Mouse (Mus musculus) neural tube, embryonic 13.5 days (tissue): ENCODE measurements around the gene Rnf215. TPM values are rescaled to one million over a fixed set of nuclear protein-coding genes. Genes with fewer than 3 reads are reported as not detected.
A peak's percentile ranks its signal among the peaks of the same experiment; 100 is the strongest.

Experiments
- ATAC-seq: fragments of 200-750 bp; cut with Nextera tagmentation; 2 replicates; pipeline ENCODE4 v1.8.0; 2017; ENCODE audit warnings: low read depth, mild to moderate bottlenecking, moderate TSS enrichment, moderate library complexity
- H3K27ac ChIP-seq: fragments of 300-500 bp; sonication (generic); replicated peaks from 2 replicates; pipeline ENCODE4 v1.5.1; 2015; ENCODE audit warnings: moderate library complexity, mild to moderate bottlenecking, inconsistent platforms
- H3K27me3 ChIP-seq: fragments of 300-500 bp; sonication (generic); 2 replicates; pipeline ENCODE4 v1.6.1; 2015; ENCODE audit warnings: mild to moderate bottlenecking, inconsistent platforms
- H3K36me3 ChIP-seq: fragments of 300-500 bp; sonication (generic); 2 replicates; pipeline ENCODE4 v1.6.1; 2015; ENCODE audit warnings: mild to moderate bottlenecking, inconsistent platforms
- H3K4me1 ChIP-seq: fragments of 300-500 bp; sonication (generic); replicated peaks from 2 replicates; pipeline ENCODE4 v1.6.1; 2015; ENCODE audit warnings: inconsistent platforms
- H3K4me2 ChIP-seq: fragments of 300-500 bp; sonication (generic); 2 replicates; pipeline ENCODE4 v1.6.1; 2015; ENCODE audit warnings: inconsistent platforms, mild to moderate bottlenecking, moderate library complexity
- H3K4me3 ChIP-seq: fragments of 300-500 bp; sonication (generic); 2 replicates; pipeline ENCODE4 v1.5.1; 2015; ENCODE audit warnings: mild to moderate bottlenecking, inconsistent platforms
- H3K9ac ChIP-seq: fragments of 300-500 bp; sonication (generic); 2 replicates; pipeline ENCODE4 v1.6.1; 2015; ENCODE audit warnings: moderate library complexity, mild to moderate bottlenecking, inconsistent platforms
- H3K9me3 ChIP-seq: fragments of 300-500 bp; sonication (generic); 2 replicates; pipeline ENCODE4 v1.6.1; 2016; ENCODE audit warnings: inconsistent platforms
- WGBS: fragments of 180-500 bp; shearing (Covaris S2); methylation state at CpG from one replicate; pipeline ENCODE4 v1.1.7; 2015; 5-methylcytosine and 5-hydroxymethylcytosine counted together
- polyA plus RNA-seq: library from polyadenylated mRNA; unstranded; fragments of >200 nt; fragmentation: Nextera tagmentation; extraction: Ambion mirVana; gene quantifications from 2 replicates; pipeline ENCODE4 v1.2.1, GENCODE M21; 2015

The Rnf215 gene
- polyA plus RNA-seq, 1 experiment from 2014 or later, result 43.7 TPM

- Histone ChIP-seq H3K27me3 (no peaks in the 10 kb centered on the region), H3K4me3 (no peak overlapping the region), H3K36me3 (peaks cover 4% of the 10 kb centered on the region; the same call in 1 of the 2 replicates), H3K27ac (no peak overlapping the region), H3K9me3 (no peaks in the 10 kb centered on the region), H3K9ac (no peak overlapping the region), H3K4me2 (no peak overlapping the region), H3K4me1 (peaks cover 16% of the 10 kb centered on the region)
- 73% methylated on average over 5 of the region's 5 CpGs for WGBS
- ATAC-seq, result no peak
Measured at GRCm38 (mm10) chr11:4155641-4156040, 20.6 kb downstream of the Rnf215 start.

DNA sequence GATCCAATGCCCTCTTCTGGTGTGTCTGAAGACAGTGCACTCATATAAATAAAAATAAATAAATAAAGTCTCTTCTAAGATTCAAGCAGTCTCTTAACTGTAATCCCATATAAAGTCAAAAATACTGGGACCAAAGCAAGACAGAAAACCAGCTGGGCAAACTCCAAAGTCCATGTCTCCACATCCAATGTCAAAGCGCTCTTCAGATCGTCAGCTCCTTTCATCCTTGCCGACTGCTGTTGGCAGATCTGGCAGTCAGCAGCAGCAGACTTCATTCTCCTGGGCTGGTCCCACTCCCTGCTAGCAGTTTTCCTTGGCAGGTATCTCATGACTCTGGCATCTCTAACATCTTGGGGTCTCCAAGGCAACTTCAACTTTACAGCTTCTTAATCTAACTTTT is 23.7 kb downstream of the Rnf215 start:
- H3K4me1 ChIP-seq, result peaks cover 44% of the 10 kb centered on the region
- WGBS, result 94% methylated on average over 3 of the region's 3 CpGs

DNA sequence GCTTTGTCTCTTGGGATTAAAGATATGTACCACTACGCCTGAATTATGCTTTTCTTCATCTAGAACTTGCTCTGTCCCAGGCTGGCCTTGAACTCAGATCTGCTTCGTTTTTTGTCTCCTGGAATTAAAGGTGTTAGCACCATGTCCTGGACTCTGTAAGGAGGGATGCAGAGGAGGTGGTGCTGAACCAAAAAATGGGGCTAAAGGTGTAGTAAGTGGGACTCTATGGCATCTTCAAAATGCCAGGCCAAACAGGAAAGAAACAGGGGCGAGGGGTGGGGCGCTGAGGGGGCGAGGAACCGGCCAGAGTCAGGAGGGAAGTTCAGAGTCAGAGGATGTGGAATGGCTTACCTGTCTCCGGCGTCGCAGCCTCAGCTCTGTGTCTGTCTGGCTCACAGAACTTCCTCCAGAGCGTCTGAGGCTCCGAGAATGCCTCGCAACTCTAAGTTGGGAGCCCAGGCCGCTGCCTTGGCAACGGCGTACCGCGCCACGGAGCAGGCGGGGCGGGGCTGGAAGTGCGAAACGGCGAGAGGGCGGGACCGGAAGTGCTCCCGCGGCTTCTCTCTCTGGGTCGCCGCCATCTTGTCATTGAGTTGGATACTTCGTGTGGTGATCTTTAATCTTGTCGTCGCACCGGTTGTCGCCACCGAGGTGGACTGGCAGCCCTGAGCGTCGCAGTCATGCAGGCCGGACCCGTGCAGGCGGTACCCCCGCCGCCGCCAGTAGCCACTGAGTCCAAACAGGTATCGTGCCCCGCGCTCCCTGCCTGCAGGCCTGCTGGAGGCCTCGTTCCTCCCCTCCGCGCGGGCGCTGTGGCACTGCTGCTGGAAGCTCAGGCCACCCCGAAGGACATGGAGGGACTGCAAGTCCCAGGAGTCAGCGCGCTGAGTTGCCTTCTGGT is 25.1 kb downstream of the Rnf215 start, which contains the start of the genes Ccdc157 and Sf3a1:
Gene Ccdc157, minus strand, starts transcription at position 486 of the 901 bp plus-strand sequence.
Gene Sf3a1, plus strand, starts transcription at position 543 of the 901 bp plus-strand sequence.
- Histone ChIP-seq H3K9ac (peak within 1 kb of the TSS; percentile 88), H3K36me3 (peaks cover 38% of the 10 kb centered on the region), H3K4me1 (peaks cover 57% of the 10 kb centered on the region), H3K9me3 (no peaks in the 10 kb centered on the region), H3K4me3 (peak within 1 kb of the TSS; percentile 92), H3K4me2 (peak within 1 kb of the TSS; percentile 99), H3K27me3 (no peaks in the 10 kb centered on the region), H3K27ac (peak within 1 kb of the TSS; percentile 94)
- WGBS, result 2% methylated on average over 54 of the region's 54 CpGs
- ATAC-seq, result peak; percentile 98

More for the DNA sequence above, 23.7 kb downstream of the Rnf215 start:
- Histone ChIP-seq H3K27me3 (no peaks in the 10 kb centered on the region), H3K36me3 (peaks cover 29% of the 10 kb centered on the region), H3K9ac (no peak overlapping the region), H3K27ac (no peak overlapping the region), H3K4me2 (no peak overlapping the region), H3K9me3 (no peaks in the 10 kb centered on the region), H3K4me3 (no peak overlapping the region)
- no peak for ATAC-seq

GRCm38 (mm10) chr11:4160758-4161480 is 25.9 kb downstream of the Rnf215 start:
- Histone ChIP-seq H3K9me3 (no peaks in the 10 kb centered on the region), H3K27ac (peak overlapping the region; percentile 94), H3K4me1 (peaks cover 58% of the 10 kb centered on the region)

GRCm38 (mm10) chr11:4164701-4165100 is 29.7 kb downstream of the Rnf215 start:
- Histone ChIP-seq H3K27ac (no peak overlapping the region), H3K27me3 (no peaks in the 10 kb centered on the region), H3K36me3 (peaks cover 84% of the 10 kb centered on the region), H3K9me3 (no peaks in the 10 kb centered on the region), H3K4me2 (no peak overlapping the region), H3K4me3 (no peak overlapping the region), H3K9ac (no peak overlapping the region), H3K4me1 (peaks cover 46% of the 10 kb centered on the region)
- 92% methylated on average over 2 of the region's 2 CpGs for WGBS
- no peak for ATAC-seq

More at GRCm38 (mm10) chr11:4160758-4161480, 25.9 kb downstream of the Rnf215 start:
- Histone ChIP-seq H3K4me2 (peak overlapping the region; percentile 99), H3K27me3 (no peaks in the 10 kb centered on the region), H3K4me3 (peak overlapping the region; percentile 92), H3K9ac (peak overlapping the region; percentile 88), H3K36me3 (peaks cover 46% of the 10 kb centered on the region)
- ATAC-seq, result 0 out of 2 replicates have a peak, but pooled peaks have one; percentile 15
- 8% methylated on average over 15 of the region's 15 CpGs for WGBS

- H3K4me1 ChIP-seq, result peaks cover 35% of the 10 kb centered on the region
- ATAC-seq, result no peak
- no peaks in the 10 kb centered on the region for H3K27me3 ChIP-seq
- no peaks in the 10 kb centered on the region for H3K9me3 ChIP-seq
- H3K4me3 ChIP-seq, result no peak overlapping the region
- H3K9ac ChIP-seq, result no peak overlapping the region
- H3K36me3 ChIP-seq, result peaks cover 98% of the 10 kb centered on the region
- WGBS, result 92% methylated on average over 7 of the region's 7 CpGs
- no peak overlapping the region for H3K27ac ChIP-seq
- H3K4me2 ChIP-seq, result no peak overlapping the region
Measured at GRCm38 (mm10) chr11:4166467-4167090, 31.6 kb downstream of the Rnf215 start.

DNA sequence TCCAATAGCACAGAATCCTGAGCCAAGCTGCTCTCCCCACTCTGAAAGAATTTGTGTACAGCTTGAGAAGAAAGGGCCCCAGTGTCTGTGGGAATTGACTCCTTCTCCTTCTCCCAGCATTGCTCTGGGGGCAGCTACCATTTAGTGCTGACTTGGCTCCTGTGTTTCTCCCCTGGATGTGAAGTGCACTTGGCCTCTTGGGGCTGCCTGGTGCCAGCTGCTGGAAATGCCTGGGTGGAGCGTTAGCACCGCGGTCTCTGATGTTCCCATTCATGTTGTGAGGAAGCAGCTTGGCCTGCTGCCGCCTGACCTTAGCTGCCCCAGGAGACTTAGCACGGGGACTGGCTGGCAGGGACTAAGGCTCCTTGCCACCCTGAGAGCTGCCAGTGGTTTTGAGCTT is 39.6 kb downstream of the Rnf215 start:
- Histone ChIP-seq H3K9ac (no peak overlapping the region), H3K9me3 (no peaks in the 10 kb centered on the region), H3K27me3 (no peaks in the 10 kb centered on the region), H3K27ac (peak overlapping the region; percentile 62), H3K36me3 (peaks cover 100% of the 10 kb centered on the region), H3K4me2 (no peak overlapping the region), H3K4me1 (no peaks in the 10 kb centered on the region), H3K4me3 (no peak overlapping the region)
- WGBS, result 84% methylated on average over 5 of the region's 5 CpGs
- peak; percentile 46; the same call in 1 of the 2 replicates for ATAC-seq

DNA sequence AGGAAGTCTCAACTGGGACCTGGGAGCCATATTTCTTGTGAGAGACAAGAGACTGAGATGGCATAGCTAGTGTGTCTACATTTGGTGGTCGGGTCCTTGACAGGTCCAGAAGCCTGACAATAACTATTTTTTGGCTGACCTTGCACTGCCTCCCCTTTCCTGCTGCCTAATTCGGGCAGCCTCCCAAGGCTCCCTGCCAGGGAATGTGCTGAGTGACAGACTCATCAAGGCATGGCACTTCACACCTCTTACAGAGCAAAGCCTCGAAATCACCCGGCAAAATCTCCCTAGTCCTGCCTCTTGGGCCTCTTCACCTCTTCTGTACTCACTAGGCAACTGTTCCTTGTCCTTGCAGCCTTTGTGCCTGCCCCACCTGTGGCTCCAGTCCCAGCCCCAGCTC is 42.7 kb downstream of the Rnf215 start:
- 84% methylated on average over 4 of the region's 4 CpGs for WGBS
- Histone ChIP-seq H3K4me3 (no peak overlapping the region), H3K4me1 (no peaks in the 10 kb centered on the region; the same call in 1 of the 2 replicates), H3K9me3 (no peaks in the 10 kb centered on the region), H3K36me3 (peaks cover 100% of the 10 kb centered on the region), H3K27ac (no peak overlapping the region), H3K9ac (no peak overlapping the region), H3K27me3 (no peaks in the 10 kb centered on the region), H3K4me2 (no peak overlapping the region)
- ATAC-seq, result no peak

GRCm38 (mm10) chr11:4182061-4182460 is 47.1 kb downstream of the Rnf215 start:
- Histone ChIP-seq H3K27ac (peak overlapping the region; percentile 29; the same call in 1 of the 2 replicates), H3K27me3 (no peaks in the 10 kb centered on the region), H3K4me3 (no peak overlapping the region), H3K36me3 (peaks cover 65% of the 10 kb centered on the region), H3K9ac (no peak overlapping the region), H3K4me1 (peaks cover under 1% of the 10 kb centered on the region; the same call in 1 of the 2 replicates), H3K4me2 (no peak overlapping the region), H3K9me3 (no peaks in the 10 kb centered on the region)
- 10% methylated on average over 1 of the region's 1 CpGs for WGBS
- no peak for ATAC-seq

DNA sequence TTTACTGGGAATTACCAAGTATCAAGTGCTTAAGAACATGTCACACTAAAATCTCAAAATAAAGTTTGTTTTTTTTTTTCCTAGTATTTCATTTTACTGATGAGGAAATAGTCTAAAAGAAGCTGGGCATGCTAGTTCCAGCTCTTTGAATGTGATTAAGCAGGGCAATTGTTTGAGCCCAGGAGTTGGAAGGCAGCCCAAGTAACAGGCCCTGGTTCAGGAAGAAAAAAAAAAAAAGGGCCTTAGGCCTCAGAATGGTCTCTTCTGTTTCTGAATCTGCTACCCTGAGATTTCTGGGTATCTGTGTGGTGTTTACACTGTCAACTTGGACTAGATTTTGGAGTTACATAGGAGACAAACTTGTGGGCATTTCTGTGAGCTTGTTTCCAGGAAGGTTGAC is 48.5 kb downstream of the Rnf215 start:
- H3K27me3 ChIP-seq, result no peaks in the 10 kb centered on the region
- no peak overlapping the region for H3K4me3 ChIP-seq
- peaks cover 15% of the 10 kb centered on the region for H3K4me1 ChIP-seq
- H3K9ac ChIP-seq, result no peak overlapping the region
- H3K4me2 ChIP-seq, result no peak overlapping the region
- ATAC-seq, result no peak
- H3K9me3 ChIP-seq, result no peaks in the 10 kb centered on the region
- H3K36me3 ChIP-seq, result peaks cover 51% of the 10 kb centered on the region
- peak overlapping the region; percentile 59; the same call in 1 of the 2 replicates for H3K27ac ChIP-seq

- ATAC-seq, result no peak
- Histone ChIP-seq H3K4me1 (peaks cover 18% of the 10 kb centered on the region), H3K27ac (peak overlapping the region; percentile 35; the same call in 1 of the 2 replicates), H3K4me2 (no peak overlapping the region), H3K4me3 (no peak overlapping the region), H3K27me3 (no peaks in the 10 kb centered on the region), H3K9me3 (no peaks in the 10 kb centered on the region), H3K36me3 (peaks cover 42% of the 10 kb centered on the region), H3K9ac (no peak overlapping the region)
- 71% methylated on average over 4 of the region's 4 CpGs for WGBS
Measured at GRCm38 (mm10) chr11:4184251-4184952, 49.4 kb downstream of the Rnf215 start.
